Mouse (Mus musculus) neural tube, embryonic 13.5 days (tissue): ENCODE data around the gene Ankrd66. TPM values are rescaled to one million over a fixed set of nuclear protein-coding genes. Genes with fewer than 3 reads are reported as not detected.

ENCODE experiments used
- ATAC-seq: fragments of 200-750 bp; cut with Nextera tagmentation; 2 replicates; pipeline ENCODE4 v1.8.0; 2017; ENCODE audit warnings: low read depth, mild to moderate bottlenecking, moderate TSS enrichment, moderate library complexity
- H3K27ac ChIP-seq: fragments of 300-500 bp; sonication (generic); replicated peaks from 2 replicates; pipeline ENCODE4 v1.5.1; 2015; ENCODE audit warnings: moderate library complexity, mild to moderate bottlenecking, inconsistent platforms
- H3K27me3 ChIP-seq: fragments of 300-500 bp; sonication (generic); 2 replicates; pipeline ENCODE4 v1.6.1; 2015; ENCODE audit warnings: mild to moderate bottlenecking, inconsistent platforms
- H3K36me3 ChIP-seq: fragments of 300-500 bp; sonication (generic); 2 replicates; pipeline ENCODE4 v1.6.1; 2015; ENCODE audit warnings: mild to moderate bottlenecking, inconsistent platforms
- H3K4me1 ChIP-seq: fragments of 300-500 bp; sonication (generic); replicated peaks from 2 replicates; pipeline ENCODE4 v1.6.1; 2015; ENCODE audit warnings: inconsistent platforms
- H3K4me2 ChIP-seq: fragments of 300-500 bp; sonication (generic); 2 replicates; pipeline ENCODE4 v1.6.1; 2015; ENCODE audit warnings: inconsistent platforms, mild to moderate bottlenecking, moderate library complexity
- H3K4me3 ChIP-seq: fragments of 300-500 bp; sonication (generic); 2 replicates; pipeline ENCODE4 v1.5.1; 2015; ENCODE audit warnings: mild to moderate bottlenecking, inconsistent platforms
- H3K9ac ChIP-seq: fragments of 300-500 bp; sonication (generic); 2 replicates; pipeline ENCODE4 v1.6.1; 2015; ENCODE audit warnings: moderate library complexity, mild to moderate bottlenecking, inconsistent platforms
- H3K9me3 ChIP-seq: fragments of 300-500 bp; sonication (generic); 2 replicates; pipeline ENCODE4 v1.6.1; 2016; ENCODE audit warnings: inconsistent platforms
- WGBS: fragments of 180-500 bp; shearing (Covaris S2); methylation state at CpG from one replicate; pipeline ENCODE4 v1.1.7; 2015; 5-methylcytosine and 5-hydroxymethylcytosine counted together
- polyA plus RNA-seq: library from polyadenylated mRNA; unstranded; fragments of >200 nt; fragmentation: Nextera tagmentation; extraction: Ambion mirVana; gene quantifications from 2 replicates; pipeline ENCODE4 v1.2.1, GENCODE M21; 2015

The Ankrd66 gene
- 0.14 and 0.39 TPM in 2 replicates for polyA plus RNA-seq

GRCm38 (mm10) chr17:43543539-43543938, at the start of gene Ankrd66:
TSS of gene Ankrd66 (minus strand) at chr17:43543639.
- Histone ChIP-seq H3K9ac (no peak within 1 kb of the TSS), H3K27ac (no peak within 1 kb of the TSS), H3K27me3 (no peaks in the 10 kb centered on the region), H3K4me3 (no peak within 1 kb of the TSS), H3K4me1 (no peaks in the 10 kb centered on the region), H3K4me2 (no peak within 1 kb of the TSS), H3K36me3 (no peaks in the 10 kb centered on the region), H3K9me3 (no peaks in the 10 kb centered on the region)
- 82% methylated on average over 1 of the region's 1 CpGs for WGBS
- no peak for ATAC-seq

- no peak overlapping the region for H3K4me2 ChIP-seq
- H3K4me1 ChIP-seq = no peaks in the 10 kb centered on the region; the same call in 1 of the 2 replicates
- no peak overlapping the region for H3K4me3 ChIP-seq
- H3K27ac ChIP-seq = no peak overlapping the region
- H3K36me3 ChIP-seq = peaks cover 3% of the 10 kb centered on the region; the same call in 1 of the 2 replicates
- no peak overlapping the region for H3K9ac ChIP-seq
- no peaks in the 10 kb centered on the region for H3K27me3 ChIP-seq
- ATAC-seq = no peak
- H3K9me3 ChIP-seq = 0 out of 2 replicates have a peak, but pooled peaks cover 5% of the 10 kb centered on the region
- 88% methylated on average over 21 of the region's 21 CpGs for WGBS
Measured at GRCm38 (mm10) chr17:43592296-43593291, 49.2 kb upstream of the Ankrd66 start.

GRCm38 (mm10) chr17:43590531-43590930, 47.1 kb upstream of the Ankrd66 start:
- no peak for ATAC-seq
- H3K9ac ChIP-seq = no peak overlapping the region
- H3K36me3 ChIP-seq = no peaks in the 10 kb centered on the region
- H3K4me1 ChIP-seq = no peaks in the 10 kb centered on the region; the same call in 1 of the 2 replicates
- WGBS = 72% methylated on average over 5 of the region's 5 CpGs
- no peak overlapping the region for H3K27ac ChIP-seq
- H3K9me3 ChIP-seq = no peaks in the 10 kb centered on the region
- H3K4me3 ChIP-seq = no peak overlapping the region
- no peaks in the 10 kb centered on the region for H3K27me3 ChIP-seq
- H3K4me2 ChIP-seq = no peak overlapping the region

GRCm38 (mm10) chr17:43589750-43590149, 46.3 kb upstream of the Ankrd66 start:
- no peak for ATAC-seq
- Histone ChIP-seq H3K36me3 (no peaks in the 10 kb centered on the region), H3K4me1 (no peaks in the 10 kb centered on the region; the same call in 1 of the 2 replicates), H3K4me3 (no peak overlapping the region), H3K27ac (no peak overlapping the region), H3K27me3 (no peaks in the 10 kb centered on the region), H3K9ac (no peak overlapping the region), H3K4me2 (no peak overlapping the region), H3K9me3 (no peaks in the 10 kb centered on the region)
- 94% methylated on average over 6 of the region's 6 CpGs for WGBS

GRCm38 (mm10) chr17:43587278-43587677, 43.8 kb upstream of the Ankrd66 start:
- Histone ChIP-seq H3K9me3 (no peaks in the 10 kb centered on the region), H3K27me3 (no peaks in the 10 kb centered on the region), H3K4me3 (no peak overlapping the region), H3K36me3 (no peaks in the 10 kb centered on the region), H3K9ac (no peak overlapping the region), H3K4me1 (peaks cover 3% of the 10 kb centered on the region), H3K4me2 (no peak overlapping the region), H3K27ac (no peak overlapping the region)
- whole genome bisulfite sequencing = 94% methylated on average over 2 of the region's 2 CpGs
- ATAC-seq = no peak

GRCm38 (mm10) chr17:43584771-43585170, 41.3 kb upstream of the Ankrd66 start:
- H3K4me1 ChIP-seq = peaks cover 17% of the 10 kb centered on the region
- 91% methylated on average over 7 of the region's 7 CpGs for WGBS
- H3K9ac ChIP-seq = no peak overlapping the region
- no peaks in the 10 kb centered on the region for H3K36me3 ChIP-seq
- H3K27me3 ChIP-seq = no peaks in the 10 kb centered on the region
- H3K4me3 ChIP-seq = no peak overlapping the region
- no peak overlapping the region for H3K4me2 ChIP-seq
- no peaks in the 10 kb centered on the region for H3K9me3 ChIP-seq
- no peak for ATAC-seq
- no peak overlapping the region for H3K27ac ChIP-seq

GRCm38 (mm10) chr17:43581012-43581467, 37.6 kb upstream of the Ankrd66 start:
- ATAC-seq = peak; percentile 76
- Histone ChIP-seq H3K4me3 (no peak overlapping the region), H3K9ac (peak overlapping the region; percentile 26; the same call in 1 of the 2 replicates), H3K27ac (peak overlapping the region; percentile 68), H3K9me3 (no peaks in the 10 kb centered on the region), H3K36me3 (no peaks in the 10 kb centered on the region), H3K4me1 (peaks cover 17% of the 10 kb centered on the region), H3K4me2 (peak overlapping the region; percentile 39), H3K27me3 (no peaks in the 10 kb centered on the region)
- 22% methylated on average over 8 of the region's 8 CpGs for WGBS

- H3K27ac ChIP-seq = peak overlapping the region; percentile 68
- 33% methylated on average over 3 of the region's 3 CpGs for WGBS
- no peak for ATAC-seq
- peak overlapping the region; percentile 39 for H3K4me2 ChIP-seq
- H3K27me3 ChIP-seq = no peaks in the 10 kb centered on the region
- H3K4me3 ChIP-seq = no peak overlapping the region
- H3K36me3 ChIP-seq = no peaks in the 10 kb centered on the region
- H3K9me3 ChIP-seq = no peaks in the 10 kb centered on the region
- peaks cover 17% of the 10 kb centered on the region for H3K4me1 ChIP-seq
- peak overlapping the region; percentile 26; the same call in 1 of the 2 replicates for H3K9ac ChIP-seq
Measured at GRCm38 (mm10) chr17:43580456-43580855, 37.0 kb upstream of the Ankrd66 start.

GRCm38 (mm10) chr17:43573624-43574073, 30.2 kb upstream of the Ankrd66 start:
- Histone ChIP-seq H3K9me3 (no peaks in the 10 kb centered on the region), H3K4me1 (peaks cover 8% of the 10 kb centered on the region), H3K9ac (no peak overlapping the region), H3K4me3 (no peak overlapping the region), H3K4me2 (no peak overlapping the region), H3K36me3 (no peaks in the 10 kb centered on the region), H3K27me3 (no peaks in the 10 kb centered on the region), H3K27ac (no peak overlapping the region)
- 11% methylated on average over 3 of the region's 3 CpGs for WGBS
- ATAC-seq = no peak

GRCm38 (mm10) chr17:43569287-43569686, 25.8 kb upstream of the Ankrd66 start:
- H3K27ac ChIP-seq = no peak overlapping the region
- H3K4me1 ChIP-seq = peaks cover 16% of the 10 kb centered on the region
- no peak overlapping the region for H3K4me3 ChIP-seq
- 59% methylated on average over 7 of the region's 7 CpGs for WGBS
- H3K27me3 ChIP-seq = no peaks in the 10 kb centered on the region
- ATAC-seq = no peak
- H3K4me2 ChIP-seq = peak overlapping the region; percentile 84
- H3K9ac ChIP-seq = no peak overlapping the region
- no peaks in the 10 kb centered on the region for H3K36me3 ChIP-seq
- H3K9me3 ChIP-seq = no peaks in the 10 kb centered on the region

- WGBS = under 1% methylated on average over 34 of the region's 34 CpGs
- ATAC-seq = peak; percentile 88
- Histone ChIP-seq H3K9me3 (no peaks in the 10 kb centered on the region), H3K4me3 (peak within 1 kb of the TSS; percentile 48), H3K9ac (peak within 1 kb of the TSS; percentile 69), H3K4me2 (peak within 1 kb of the TSS; percentile 84), H3K36me3 (no peaks in the 10 kb centered on the region), H3K27me3 (no peaks in the 10 kb centered on the region), H3K4me1 (peaks cover 12% of the 10 kb centered on the region), H3K27ac (peak within 1 kb of the TSS; percentile 55)
Measured at GRCm38 (mm10) chr17:43567992-43568888, 24.8 kb upstream of the Ankrd66 start, which contains the start of gene Pla2g7. TSS of gene Pla2g7 (plus strand) at chr17:43568098.
